Mouse (Mus musculus) hindbrain, embryonic 16.5 days (tissue): ENCODE measurements around the gene Scnn1b. TPM values are rescaled to one million over a fixed set of nuclear protein-coding genes. Genes with fewer than 3 reads are reported as not detected.

Experiments
- ATAC-seq: fragments of 200-750 bp; cut with Nextera tagmentation; 2 replicates; pipeline ENCODE4 v1.8.0; 2017; ENCODE audit warnings: moderate TSS enrichment, moderate library complexity
- H3K27ac ChIP-seq: fragments of 300-500 bp; sonication (generic); 2 replicates; pipeline ENCODE4 v1.5.1; 2014; ENCODE audit warnings: low read depth, mild to moderate bottlenecking, control low read depth, low read length, moderate library complexity
- H3K27me3 ChIP-seq: fragments of 300-500 bp; sonication (generic); replicated peaks from 2 replicates; pipeline ENCODE4 v1.6.1; 2014; ENCODE audit warnings: low read length; ENCODE audit not compliant: control insufficient read depth, insufficient read depth
- H3K36me3 ChIP-seq: fragments of 300-500 bp; sonication (generic); 2 replicates; pipeline ENCODE4 v1.6.1; 2014; ENCODE audit warnings: mild to moderate bottlenecking, low read length, moderate library complexity, mixed read lengths; ENCODE audit not compliant: control insufficient read depth, insufficient read depth
- H3K4me1 ChIP-seq: fragments of 300-500 bp; sonication (generic); 2 replicates; pipeline ENCODE4 v1.6.1; 2014; ENCODE audit warnings: low read depth, low read length; ENCODE audit not compliant: control insufficient read depth, insufficient read depth
- H3K4me2 ChIP-seq: fragments of 300-500 bp; sonication (generic); 2 replicates; pipeline ENCODE4 v1.6.1; 2014; ENCODE audit warnings: mild to moderate bottlenecking, low read length, control low read depth, moderate library complexity
- H3K4me3 ChIP-seq: fragments of 300-500 bp; sonication (generic); 2 replicates; pipeline ENCODE4 v1.5.1; 2014; ENCODE audit warnings: mild to moderate bottlenecking, low read length, control low read depth, moderate library complexity
- H3K9ac ChIP-seq: fragments of 300-500 bp; sonication (generic); 2 replicates; pipeline ENCODE4 v1.6.1; 2014; ENCODE audit warnings: low read depth, mild to moderate bottlenecking, control low read depth, low read length, moderate library complexity
- H3K9me3 ChIP-seq: fragments of 300-500 bp; sonication (generic); 2 replicates; pipeline ENCODE4 v1.6.1; 2014; ENCODE audit warnings: mild to moderate bottlenecking, low read length, moderate library complexity; ENCODE audit not compliant: control insufficient read depth
- WGBS: fragments of 180-500 bp; shearing (Covaris S2); extraction: QIAGEN DNeasy Blood & Tissue Kit; methylation state at CpG from one replicate; pipeline ENCODE4 v1.1.7; 2014; 5-methylcytosine and 5-hydroxymethylcytosine counted together
- polyA plus RNA-seq: library from polyadenylated mRNA; unstranded; fragments of >200 nt; fragmentation: Nextera tagmentation; extraction: Ambion mirVana; gene quantifications from 2 replicates; pipeline ENCODE4 v1.2.1, GENCODE M21; 2015

Gene Scnn1b
- polyA plus RNA-seq, 1 experiment from 2014 or later = 0.29 TPM

DNA sequence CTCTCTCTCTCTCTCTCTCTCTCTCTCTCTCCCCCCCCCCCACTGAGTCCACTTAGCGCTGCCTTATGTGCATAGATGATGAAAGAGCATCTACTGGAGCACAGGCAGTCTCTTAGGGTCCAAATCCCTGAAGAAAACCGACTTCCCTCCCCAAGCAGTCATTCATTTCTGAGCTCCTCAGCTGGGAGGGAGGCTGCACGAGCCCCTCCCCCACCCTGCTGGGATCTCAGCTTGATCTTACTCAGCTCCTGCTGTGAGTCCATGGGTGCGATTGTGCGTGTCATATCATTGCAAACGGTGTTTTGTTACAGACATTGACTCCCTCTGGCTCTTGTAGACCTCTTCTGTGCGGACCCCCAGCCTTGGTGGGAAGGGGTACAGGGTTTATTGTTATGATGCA, 35.1 kb downstream of the Scnn1b start:
- Histone ChIP-seq H3K4me3 (no peak overlapping the region), H3K27ac (no peak overlapping the region), H3K36me3 (no peaks in the 10 kb centered on the region), H3K9me3 (no peaks in the 10 kb centered on the region), H3K27me3 (no peaks in the 10 kb centered on the region; the same call in 1 of the 2 replicates), H3K9ac (no peak overlapping the region), H3K4me1 (no peaks in the 10 kb centered on the region), H3K4me2 (peak overlapping the region; percentile 41)
- 11% methylated on average over 7 of the region's 7 CpGs for WGBS
- ATAC-seq = no peak

GRCm38 (mm10) chr7:121902757-121903411, 38.0 kb downstream of the Scnn1b start:
- Histone ChIP-seq H3K4me1 (no peaks in the 10 kb centered on the region), H3K9me3 (no peaks in the 10 kb centered on the region), H3K27me3 (no peaks in the 10 kb centered on the region; the same call in 1 of the 2 replicates), H3K4me2 (no peak overlapping the region), H3K4me3 (no peak overlapping the region), H3K36me3 (no peaks in the 10 kb centered on the region), H3K27ac (no peak overlapping the region), H3K9ac (no peak overlapping the region)
- 0 out of 2 replicates have a peak, but pooled peaks have one; percentile 45 for ATAC-seq
- WGBS = 69% methylated on average over 8 of the region's 8 CpGs

- ATAC-seq = no peak
- no peak overlapping the region for H3K4me3 ChIP-seq
- no peaks in the 10 kb centered on the region for H3K9me3 ChIP-seq
- 82% methylated on average over 4 of the region's 4 CpGs for WGBS
- H3K4me2 ChIP-seq = no peak overlapping the region
- H3K9ac ChIP-seq = no peak overlapping the region
- no peaks in the 10 kb centered on the region for H3K27me3 ChIP-seq
- H3K36me3 ChIP-seq = no peaks in the 10 kb centered on the region
- no peaks in the 10 kb centered on the region for H3K4me1 ChIP-seq
- H3K27ac ChIP-seq = no peak overlapping the region
Measured at GRCm38 (mm10) chr7:121906879-121907278, 42.0 kb downstream of the Scnn1b start.

DNA sequence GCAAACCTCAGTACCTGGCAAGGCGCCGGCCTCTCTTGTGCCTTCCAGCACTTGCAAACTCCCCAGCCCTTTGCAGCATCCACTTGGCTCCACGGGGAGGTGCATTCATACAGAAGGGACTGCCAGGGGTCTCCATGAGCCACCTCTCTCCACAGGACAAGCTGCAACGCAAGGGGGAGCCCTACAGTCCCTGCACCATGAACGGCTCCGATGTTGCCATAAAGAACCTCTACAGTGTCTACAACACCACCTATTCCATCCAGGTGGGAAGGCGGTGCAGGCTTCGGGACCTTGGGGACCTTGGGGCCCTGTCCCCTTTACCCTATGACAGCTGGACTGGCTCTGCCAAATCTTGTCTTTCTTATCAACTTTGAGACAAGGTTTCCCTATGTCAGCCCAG, 47.4 kb downstream of the Scnn1b start:
- Histone ChIP-seq H3K9me3 (no peaks in the 10 kb centered on the region), H3K4me1 (no peaks in the 10 kb centered on the region), H3K36me3 (no peaks in the 10 kb centered on the region), H3K27ac (no peak overlapping the region), H3K4me2 (no peak overlapping the region), H3K27me3 (no peaks in the 10 kb centered on the region), H3K4me3 (no peak overlapping the region), H3K9ac (no peak overlapping the region)
- WGBS = 79% methylated on average over 8 of the region's 8 CpGs
- no peak for ATAC-seq

DNA sequence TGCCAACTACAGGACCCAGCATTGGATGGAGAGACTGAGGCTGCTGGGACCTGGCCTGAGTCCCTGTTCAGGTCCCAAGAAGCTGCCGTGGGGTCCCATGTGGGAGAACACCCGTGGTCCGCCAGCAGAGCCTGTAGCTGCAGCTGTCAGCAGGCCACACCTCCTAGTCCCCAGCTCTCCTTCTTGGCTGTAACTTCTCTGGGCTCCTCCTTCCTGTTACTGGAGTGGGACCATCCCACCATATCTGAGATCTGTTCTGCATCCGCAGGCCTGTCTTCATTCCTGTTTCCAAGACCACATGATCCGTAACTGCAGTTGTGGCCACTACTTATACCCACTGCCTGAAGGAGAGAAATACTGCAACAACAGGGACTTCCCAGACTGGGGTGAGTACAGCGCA, 49.1 kb downstream of the Scnn1b start:
- 78% methylated on average over 6 of the region's 6 CpGs for WGBS
- H3K4me3 ChIP-seq = no peak overlapping the region
- ATAC-seq = no peak

GRCm38 (mm10) chr7:121924361-121924760, 59.5 kb downstream of the Scnn1b start:
- no peak for ATAC-seq
- Histone ChIP-seq H3K27me3 (no peaks in the 10 kb centered on the region), H3K4me3 (no peak overlapping the region), H3K4me2 (no peak overlapping the region), H3K36me3 (peaks cover 6% of the 10 kb centered on the region; the same call in 1 of the 2 replicates), H3K27ac (no peak overlapping the region), H3K4me1 (no peaks in the 10 kb centered on the region), H3K9me3 (no peaks in the 10 kb centered on the region), H3K9ac (no peak overlapping the region)
- WGBS = 97% methylated on average over 7 of the region's 7 CpGs

More for the DNA sequence above, 49.1 kb downstream of the Scnn1b start:
- no peaks in the 10 kb centered on the region for H3K36me3 ChIP-seq
- no peak overlapping the region for H3K4me2 ChIP-seq
- H3K4me1 ChIP-seq = no peaks in the 10 kb centered on the region
- H3K9ac ChIP-seq = no peak overlapping the region
- no peaks in the 10 kb centered on the region for H3K27me3 ChIP-seq
- H3K27ac ChIP-seq = no peak overlapping the region
- H3K9me3 ChIP-seq = no peaks in the 10 kb centered on the region

GRCm38 (mm10) chr7:121927882-121928281, 63.0 kb downstream of the Scnn1b start:
- H3K4me1 ChIP-seq = no peaks in the 10 kb centered on the region
- H3K4me3 ChIP-seq = no peak overlapping the region
- no peak overlapping the region for H3K9ac ChIP-seq
- no peak for ATAC-seq
- H3K9me3 ChIP-seq = no peaks in the 10 kb centered on the region
- H3K27me3 ChIP-seq = no peaks in the 10 kb centered on the region
- no peak overlapping the region for H3K27ac ChIP-seq
- 90% methylated on average over 2 of the region's 2 CpGs for WGBS
- no peak overlapping the region for H3K4me2 ChIP-seq
- H3K36me3 ChIP-seq = peaks cover 6% of the 10 kb centered on the region; the same call in 1 of the 2 replicates

- H3K9ac ChIP-seq = no peak overlapping the region
- no peak overlapping the region for H3K4me2 ChIP-seq
- H3K4me1 ChIP-seq = no peaks in the 10 kb centered on the region
- WGBS = 34% methylated on average over 7 of the region's 7 CpGs
- peak; percentile 42; the same call in 1 of the 2 replicates for ATAC-seq
- H3K4me3 ChIP-seq = no peak overlapping the region
- no peak overlapping the region; the same call in 1 of the 2 replicates for H3K27ac ChIP-seq
- H3K9me3 ChIP-seq = no peaks in the 10 kb centered on the region
- H3K27me3 ChIP-seq = no peaks in the 10 kb centered on the region
- H3K36me3 ChIP-seq = peaks cover 6% of the 10 kb centered on the region; the same call in 1 of the 2 replicates
Measured at GRCm38 (mm10) chr7:121931246-121931645, 66.4 kb downstream of the Scnn1b start.

- Histone ChIP-seq H3K4me1 (peaks cover 6% of the 10 kb centered on the region; the same call in 1 of the 2 replicates), H3K4me2 (no peak overlapping the region), H3K36me3 (peaks cover 2% of the 10 kb centered on the region; the same call in 1 of the 2 replicates), H3K4me3 (no peak overlapping the region), H3K27me3 (no peaks in the 10 kb centered on the region), H3K9ac (no peak overlapping the region), H3K9me3 (no peaks in the 10 kb centered on the region), H3K27ac (no peak overlapping the region)
- 90% methylated on average over 6 of the region's 6 CpGs for WGBS
- ATAC-seq = no peak
Measured at GRCm38 (mm10) chr7:121933675-121934074, 68.8 kb downstream of the Scnn1b start.
